Mouse (Mus musculus) kidney, postnatal 36 days (tissue): ENCODE measurements around the gene Magi2.
"Not testable (repeated sequence)": the region's sequence is repeated elsewhere in the genome, so short reads cannot be mapped to it uniquely, and the experiment has no call there.

Experiments
- DNase-seq, 2 experiments: peaks; one replicate each; pipeline ENCODE4 v3.0.0; 2021 to 2022; ENCODE audit warnings: mixed read lengths in 2 of 2

Magi2 gene

DNA sequence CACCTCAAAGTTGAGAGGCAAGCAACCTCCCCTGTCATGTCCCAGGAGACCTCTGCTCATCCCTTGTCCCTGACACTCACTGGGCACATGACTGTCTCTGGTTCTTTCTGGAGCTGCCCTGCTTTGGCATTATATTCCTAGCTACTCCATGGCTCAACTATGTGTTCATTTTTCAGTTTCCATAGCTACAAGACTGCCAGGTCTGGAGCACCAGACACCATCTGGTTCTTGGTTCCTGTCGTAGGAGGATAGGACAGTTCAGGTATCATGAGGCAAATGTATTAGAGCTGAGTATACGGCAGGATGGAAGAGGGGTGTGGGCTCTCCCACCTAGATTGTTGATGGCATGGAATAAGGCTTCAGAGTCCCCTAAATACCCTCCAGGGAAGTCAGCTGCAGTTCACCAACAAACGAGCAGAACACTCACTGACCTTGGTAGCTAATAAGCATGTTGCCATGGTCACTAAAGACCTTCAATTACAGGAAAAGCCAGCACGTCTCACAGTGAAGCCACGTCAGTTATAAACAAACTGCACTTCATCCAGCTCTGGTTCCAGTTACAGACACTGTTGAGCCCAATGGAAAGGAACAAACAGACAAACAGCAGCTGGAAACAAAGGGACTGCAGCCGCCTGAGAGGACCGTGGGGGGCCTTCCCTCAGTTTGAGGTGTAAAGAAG lies 1449.5 kb downstream of the Magi2 start:
- DNase-seq, result peak in 1 of 2 experiments; percentile 12

DNA sequence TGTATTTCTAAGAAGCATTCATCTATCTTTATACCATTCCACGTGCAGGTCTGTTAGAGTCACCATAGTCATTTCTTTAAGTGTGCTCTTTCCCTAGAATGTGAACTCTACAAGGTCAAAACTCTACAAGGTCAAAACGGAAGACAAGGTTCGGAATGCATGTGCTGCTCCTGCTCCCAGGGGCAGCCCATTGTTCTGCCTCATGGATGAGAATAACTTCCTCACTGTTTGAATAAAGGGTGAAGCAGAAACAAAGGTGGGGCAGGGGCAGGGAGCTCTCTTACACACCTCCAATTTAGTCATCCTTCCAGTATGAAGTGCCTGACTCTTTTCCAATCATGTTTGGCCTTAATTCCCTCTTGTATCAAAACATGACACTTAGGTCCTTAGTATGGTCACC lies 1450.4 kb downstream of the Magi2 start:
- DNase-seq, result no peak

DNA sequence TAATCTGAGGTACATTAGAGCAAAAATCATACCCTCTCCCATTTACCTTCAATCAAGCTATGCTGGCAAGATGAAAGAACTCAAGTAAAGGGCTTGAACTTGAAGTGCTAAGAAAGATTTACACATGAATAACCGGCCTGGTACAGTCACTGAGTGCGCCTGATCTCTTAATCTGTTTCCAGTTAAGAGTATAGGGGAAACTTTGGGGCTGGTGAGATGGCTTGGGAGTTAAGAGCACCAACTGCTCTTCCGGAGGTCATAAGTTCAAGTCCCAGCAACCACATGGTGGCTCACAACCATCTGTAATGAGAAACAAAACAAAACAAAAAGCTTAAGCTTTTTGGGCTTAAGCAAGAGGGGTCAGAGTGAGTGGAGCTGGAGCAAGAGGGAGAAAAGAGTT lies 1451.7 kb downstream of the Magi2 start:
- DNase-seq, result no peak

DNA sequence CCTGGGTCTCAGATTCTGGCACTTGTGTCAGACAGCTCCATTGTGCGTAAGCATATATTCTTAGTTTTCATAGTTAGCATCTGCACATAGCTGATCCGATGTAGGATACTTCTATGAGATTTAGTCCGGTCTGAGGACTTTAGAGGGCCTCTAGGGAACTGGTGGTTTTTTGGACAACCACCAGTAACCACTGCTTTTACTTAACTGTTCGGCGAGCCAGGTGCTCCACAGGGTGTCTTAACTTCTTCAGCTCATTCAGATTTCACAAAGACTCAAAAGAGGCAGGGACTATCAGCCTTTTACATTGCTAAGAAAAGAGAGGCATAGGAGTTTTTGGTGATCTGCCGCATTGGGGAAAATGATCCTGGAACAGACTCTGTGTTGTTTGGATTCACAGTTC lies 1453.1 kb downstream of the Magi2 start:
- DNase-seq, result no peak

DNA sequence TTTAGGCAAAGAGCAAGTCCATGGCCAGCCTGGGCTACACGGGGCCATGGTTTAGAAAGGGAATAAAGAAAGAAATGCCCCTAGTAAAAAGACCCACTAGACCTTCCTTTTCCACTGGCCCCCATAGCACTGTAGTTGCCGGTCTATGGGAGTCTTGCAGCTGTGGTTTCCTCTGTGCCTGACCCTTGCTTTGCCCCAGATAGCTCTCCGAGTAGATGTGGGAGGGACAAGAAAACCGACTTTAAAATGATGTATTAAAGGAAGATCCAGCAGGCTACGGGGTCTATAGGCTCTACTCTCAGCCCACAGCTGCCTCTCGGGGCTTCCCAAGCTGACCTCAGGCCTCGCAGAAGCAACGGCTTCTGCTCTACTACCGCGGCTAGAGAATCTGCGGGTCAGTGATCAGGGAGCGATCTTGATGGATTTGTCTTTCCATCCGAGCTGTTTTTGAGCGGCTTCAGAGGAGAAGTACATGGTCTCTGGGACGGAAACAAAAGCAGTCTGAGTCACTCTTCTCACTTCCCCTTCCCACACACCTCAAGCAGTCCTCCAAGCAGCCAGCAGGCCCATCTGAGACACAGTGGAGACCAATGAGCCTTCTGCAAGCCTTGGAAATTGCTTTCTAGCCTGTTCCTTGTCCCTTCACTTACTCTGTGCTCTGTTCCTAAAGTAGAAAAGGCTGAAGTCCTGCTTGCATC lies 1454.1 kb downstream of the Magi2 start:
- peak in 1 of 2 experiments; percentile 9 for DNase-seq

DNA sequence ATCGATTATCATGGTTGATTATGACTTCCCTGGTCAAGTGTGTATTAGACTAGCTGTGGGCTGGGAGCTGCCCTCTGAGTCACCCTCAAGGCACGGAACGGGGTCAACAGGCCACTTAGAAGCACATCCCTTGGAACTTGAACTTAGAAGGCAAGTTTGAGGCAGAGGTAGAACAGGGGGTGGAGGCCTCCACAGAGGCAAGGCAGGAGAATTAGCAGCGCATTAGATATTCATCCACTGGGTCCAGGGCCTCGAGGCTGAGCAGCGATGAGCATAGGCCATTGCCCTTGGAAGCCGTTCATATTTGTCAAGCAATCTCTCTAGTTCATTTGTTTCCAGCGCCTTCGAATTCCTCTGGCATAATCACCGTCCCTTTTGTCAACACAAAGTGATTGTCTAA lies 1454.8 kb downstream of the Magi2 start:
- no peak for DNase-seq

DNA sequence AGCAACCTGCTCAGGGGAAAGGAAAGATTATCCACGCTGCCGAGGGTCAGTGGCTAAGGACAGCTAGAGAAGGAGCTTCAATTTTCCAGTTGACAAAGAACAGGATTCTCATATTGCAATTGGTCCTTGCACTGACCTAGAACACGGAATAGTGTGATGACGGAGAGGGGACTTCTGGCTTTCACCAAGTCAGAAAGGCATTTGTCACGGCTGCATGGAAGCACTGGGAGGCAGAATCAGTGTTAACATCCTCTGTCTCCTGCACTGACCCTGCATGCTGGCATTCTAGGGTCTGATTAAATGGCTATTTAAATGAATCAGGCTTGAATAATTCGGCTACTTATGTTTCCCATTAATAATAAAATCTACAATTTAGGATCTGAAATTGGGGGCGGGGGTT lies 1455.4 kb downstream of the Magi2 start:
- no peak for DNase-seq

DNA sequence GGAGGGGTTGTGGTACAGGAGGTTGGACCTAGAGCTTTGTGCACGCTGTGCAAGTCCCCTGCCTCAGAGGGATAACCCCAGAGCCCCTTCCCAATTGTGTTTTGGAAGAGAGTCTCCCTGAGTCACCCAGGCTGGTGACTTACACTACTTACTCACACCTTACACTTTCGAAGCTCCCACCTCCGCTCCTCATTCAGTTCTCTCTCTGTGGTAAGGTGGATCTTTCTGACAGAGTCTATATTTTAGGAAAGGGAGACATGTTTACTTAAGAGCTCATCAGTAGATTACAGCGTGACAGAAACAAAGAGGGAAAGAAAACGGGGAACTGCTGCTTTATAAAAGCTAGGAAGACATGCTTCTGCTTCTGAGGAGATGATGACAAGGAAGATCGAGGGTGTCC lies 1457.3 kb downstream of the Magi2 start:
- DNase-seq, result no peak

DNA sequence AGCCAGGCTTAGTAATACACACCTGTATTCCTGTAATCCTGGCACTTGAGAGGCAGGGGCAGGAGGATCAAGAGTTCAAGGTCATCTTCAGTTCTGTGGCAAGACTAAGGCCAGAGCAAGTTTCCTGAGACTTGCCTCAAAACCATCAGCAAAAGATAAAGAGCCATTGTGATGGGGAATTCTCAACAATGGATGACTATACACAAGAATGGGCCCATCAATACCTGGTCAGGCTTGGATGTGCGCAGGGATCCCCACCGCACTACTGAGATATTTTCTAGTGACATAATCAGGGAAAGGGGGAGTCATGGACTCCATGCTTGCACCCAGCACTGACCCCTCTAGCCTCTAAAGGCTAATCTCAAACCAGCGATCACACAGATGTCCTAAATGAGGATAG lies 1465.4 kb downstream of the Magi2 start:
- no peak for DNase-seq

DNA sequence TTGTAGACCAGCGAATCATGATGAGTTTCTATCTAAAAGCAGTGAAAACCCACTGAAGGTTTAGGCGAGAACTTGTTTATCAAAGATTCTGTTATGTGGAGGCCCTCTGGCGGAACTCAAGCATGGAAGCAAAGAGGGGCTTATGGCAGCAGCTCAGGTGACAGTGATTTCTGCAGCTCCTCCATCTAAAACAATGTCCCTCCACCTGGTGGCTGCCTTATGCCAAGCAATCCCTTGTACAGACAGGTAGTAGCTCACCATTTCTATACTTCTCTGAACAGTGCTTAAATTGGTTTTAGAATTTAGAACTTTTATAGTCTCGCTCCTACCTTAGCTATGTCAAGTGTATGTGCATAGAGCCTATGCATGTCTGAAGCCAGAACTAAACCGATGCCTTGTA lies 1472.3 kb downstream of the Magi2 start:
- no peak for DNase-seq

DNA sequence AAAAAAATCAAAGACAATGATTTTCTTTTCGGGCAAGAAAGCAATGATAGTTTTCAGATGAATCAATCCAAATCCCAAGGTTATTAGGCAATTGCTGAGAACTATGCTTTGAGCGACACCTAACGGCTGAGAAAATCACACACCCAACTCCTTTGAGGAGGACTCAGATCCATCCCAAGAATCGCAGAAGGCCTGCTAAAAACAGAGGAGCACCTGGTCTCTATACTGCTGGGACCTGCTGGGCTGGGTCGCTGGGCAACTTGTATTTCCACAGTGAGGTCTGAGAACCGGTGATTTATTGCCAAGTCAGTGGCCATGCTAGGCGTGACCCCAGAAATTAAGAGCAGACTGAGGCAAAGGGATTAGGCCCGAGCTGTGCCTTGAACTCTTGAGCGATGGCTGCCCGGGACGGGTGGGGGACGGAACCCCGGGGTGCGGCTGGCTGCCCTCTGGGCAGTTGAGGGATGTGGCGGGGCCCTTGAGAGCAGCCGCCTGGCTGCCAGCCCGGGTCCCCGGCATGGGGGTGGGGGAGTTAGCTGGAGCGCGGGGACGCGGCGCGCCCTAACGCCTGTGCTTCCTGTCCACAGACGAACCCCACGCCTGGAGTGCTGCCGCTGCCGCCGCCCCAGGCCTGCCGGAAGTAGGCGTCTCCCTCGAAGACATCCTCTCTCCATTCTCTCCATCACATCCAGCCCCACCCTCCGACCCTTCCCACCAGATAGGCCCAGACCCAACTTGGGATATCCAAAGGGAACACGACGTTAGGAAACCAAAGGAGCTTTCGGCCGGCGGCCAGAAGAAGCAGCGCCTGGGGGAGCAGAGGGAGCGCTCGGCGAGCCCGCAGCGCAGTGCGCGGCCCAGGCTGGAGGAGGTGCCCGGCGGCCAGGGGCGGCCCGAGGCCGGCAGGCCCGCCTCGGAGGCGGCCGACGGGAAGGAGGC lies 1474.9 kb downstream of the Magi2 start:
- peak; percentile 81 to 87 for DNase-seq

DNA sequence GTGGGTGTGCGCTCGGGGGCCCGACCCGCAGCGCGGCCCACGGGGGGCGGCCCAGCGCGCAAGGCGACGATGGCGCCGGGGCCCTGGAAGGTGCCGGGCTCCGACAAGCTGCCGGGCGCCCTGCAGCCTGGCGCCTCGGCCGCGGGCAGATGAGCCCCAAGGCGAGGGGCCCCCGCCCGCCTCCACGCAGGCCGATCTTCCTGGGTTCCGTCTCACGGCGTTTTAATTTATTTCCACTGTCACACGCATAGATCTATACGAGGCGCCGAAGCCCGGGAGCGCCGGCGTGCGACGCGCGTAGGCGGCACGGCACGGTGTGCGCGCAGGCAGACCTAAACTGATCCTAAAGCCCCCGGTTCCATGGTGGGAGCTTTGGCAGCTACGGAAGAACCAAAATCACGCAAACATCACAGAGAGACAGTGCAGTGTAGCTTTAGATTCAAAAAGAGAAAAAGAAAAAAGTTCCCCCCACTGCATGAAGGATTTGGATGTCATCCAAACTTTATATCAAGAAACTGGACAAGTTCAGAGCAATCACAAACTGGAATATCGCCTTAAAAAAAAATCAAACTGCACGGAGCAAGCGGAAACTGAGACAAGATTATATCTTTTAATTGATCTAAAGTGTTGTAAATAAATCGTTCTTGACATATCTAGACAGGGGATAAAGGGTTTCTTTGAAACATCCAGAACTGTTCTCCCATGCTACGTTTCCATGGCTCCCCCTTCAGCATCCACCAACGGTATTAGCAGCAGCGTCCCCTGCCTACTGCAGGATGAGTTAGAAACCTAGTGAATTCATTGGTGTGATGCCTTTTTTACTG lies 1475.9 kb downstream of the Magi2 start:
- DNase-seq, result peak in 1 of 2 experiments; percentile 12

DNA sequence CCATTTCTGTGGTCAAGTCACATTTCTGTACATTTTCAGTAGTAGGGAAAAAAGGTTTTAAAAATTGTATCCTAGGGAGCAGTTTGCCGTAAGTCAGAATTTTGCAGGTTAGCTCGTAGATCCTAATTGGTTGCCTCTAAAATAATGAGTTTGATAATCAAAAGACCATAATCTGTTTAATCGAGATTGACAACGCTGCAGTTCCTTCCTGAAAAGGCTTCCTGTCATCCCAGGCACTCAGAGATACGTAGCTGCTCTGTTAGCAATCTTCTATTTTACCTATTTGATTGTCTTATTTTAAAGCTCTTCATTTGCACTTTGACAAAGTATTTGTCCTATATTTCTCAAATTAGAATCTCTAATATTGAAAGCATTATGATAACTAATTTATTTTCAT lies 1476.5 kb downstream of the Magi2 start:
- DNase-seq, result no peak

DNA sequence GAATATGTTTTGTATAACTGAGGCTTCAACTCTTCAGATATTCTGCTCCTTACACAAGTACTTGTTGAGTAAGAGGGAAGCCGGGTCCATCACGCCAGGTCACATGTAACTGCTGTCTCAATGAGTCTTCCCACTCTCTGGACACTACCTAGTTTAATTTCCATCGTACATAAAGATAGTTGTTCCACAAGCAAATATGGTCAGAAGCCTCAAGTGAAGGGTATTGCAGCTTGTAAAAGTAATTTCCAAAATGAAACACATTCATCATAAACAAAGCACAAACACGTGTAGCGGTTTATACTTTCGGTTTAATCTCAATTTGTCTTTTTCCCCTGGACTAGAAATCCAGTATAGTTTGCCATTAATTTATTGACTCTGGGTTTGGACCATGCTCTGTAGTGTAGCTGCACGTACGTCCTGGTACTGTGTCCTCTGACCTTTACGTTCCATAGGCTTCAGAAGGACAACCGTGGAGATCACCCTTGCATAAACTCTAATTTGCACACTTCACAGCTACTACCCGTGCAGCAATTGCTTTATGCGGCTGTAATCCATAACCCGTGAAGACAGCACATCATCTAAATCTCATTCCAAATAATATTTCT lies 1477.2 kb downstream of the Magi2 start:
- no peak for DNase-seq

DNA sequence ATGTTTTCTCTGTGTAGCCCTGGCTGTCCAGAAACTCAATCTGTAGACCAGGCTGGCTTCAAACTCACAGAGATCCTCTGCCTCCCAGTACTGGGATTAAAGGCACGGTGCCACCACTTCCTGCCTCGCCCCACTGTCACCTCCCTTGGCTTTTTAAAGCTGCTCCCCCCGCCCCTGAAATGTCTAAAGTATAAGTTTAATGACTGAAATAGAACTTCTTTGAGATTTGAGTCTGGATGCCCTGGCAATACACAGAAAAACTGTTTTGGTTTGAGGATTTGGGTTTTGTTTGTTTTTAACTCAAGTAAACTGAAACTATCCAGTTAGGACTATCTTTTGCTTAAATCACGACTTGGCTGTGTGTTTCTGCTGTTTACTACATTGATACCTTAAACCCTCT lies 1478.0 kb downstream of the Magi2 start:
- no peak for DNase-seq

DNA sequence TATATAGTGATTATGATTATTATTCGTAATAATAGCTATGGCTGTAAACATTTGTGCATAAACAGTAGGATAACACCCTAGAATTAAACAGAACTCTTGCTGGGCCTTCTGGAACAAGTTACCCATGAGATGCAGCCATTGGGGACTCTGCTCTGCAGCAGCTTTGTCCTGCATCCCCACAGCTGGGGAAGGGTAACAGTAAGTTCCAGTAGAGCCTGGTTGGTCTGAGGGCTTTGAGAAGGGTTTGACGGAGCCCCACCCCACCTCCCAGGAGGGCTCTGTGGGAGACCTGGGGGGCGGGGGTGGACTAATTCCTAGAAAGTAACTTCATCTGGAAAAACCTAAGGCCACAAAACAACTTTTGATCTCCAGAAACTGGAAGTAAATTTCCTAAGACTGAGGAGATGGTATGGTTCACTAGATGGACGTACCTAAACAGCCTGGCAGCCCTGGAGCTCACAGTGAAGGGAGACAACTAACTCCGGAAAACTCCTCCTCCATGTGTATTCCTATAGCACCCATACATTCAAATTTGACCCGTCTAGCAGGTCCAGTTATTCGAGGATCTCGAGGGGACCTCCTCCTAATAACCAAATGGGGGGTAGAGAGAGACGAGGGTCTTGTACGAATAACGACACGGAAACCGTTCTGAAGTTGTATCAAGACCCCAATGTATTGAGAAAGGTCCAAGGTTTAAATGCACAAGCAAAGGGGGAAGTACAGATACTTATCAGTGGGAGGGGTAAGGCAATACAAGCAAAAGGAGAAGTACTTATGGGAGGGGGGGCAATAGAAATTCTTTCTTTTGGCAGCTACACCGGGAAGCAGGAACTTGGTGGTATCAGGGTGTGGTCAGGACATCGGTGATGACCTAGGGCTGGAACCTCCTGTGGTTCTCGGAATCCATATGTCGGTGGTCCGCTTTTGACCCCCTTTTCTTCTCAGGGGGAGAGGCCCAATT lies 1479.8 kb downstream of the Magi2 start:
- not testable (repeated sequence) for DNase-seq

DNA sequence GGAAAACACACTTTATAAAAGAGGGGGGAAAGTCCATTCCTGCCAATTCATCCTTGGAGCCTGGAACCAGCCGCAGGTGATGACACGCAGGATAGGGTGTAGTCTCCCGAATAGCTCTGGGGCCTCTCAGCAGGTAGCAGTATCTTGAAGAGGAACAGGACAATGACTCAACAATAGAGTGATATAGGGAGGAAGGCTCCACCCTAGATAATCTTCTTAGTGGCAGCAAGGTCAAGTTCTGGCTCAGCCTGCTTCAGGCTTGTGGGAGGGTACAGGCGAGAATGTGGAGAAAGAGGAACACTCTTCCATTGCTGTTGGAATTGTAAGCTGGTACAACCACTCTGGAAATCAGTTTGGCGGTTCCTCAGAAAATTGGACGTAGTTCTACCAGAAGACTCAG lies 1484.0 kb downstream of the Magi2 start:
- not testable (repeated sequence) for DNase-seq

DNA sequence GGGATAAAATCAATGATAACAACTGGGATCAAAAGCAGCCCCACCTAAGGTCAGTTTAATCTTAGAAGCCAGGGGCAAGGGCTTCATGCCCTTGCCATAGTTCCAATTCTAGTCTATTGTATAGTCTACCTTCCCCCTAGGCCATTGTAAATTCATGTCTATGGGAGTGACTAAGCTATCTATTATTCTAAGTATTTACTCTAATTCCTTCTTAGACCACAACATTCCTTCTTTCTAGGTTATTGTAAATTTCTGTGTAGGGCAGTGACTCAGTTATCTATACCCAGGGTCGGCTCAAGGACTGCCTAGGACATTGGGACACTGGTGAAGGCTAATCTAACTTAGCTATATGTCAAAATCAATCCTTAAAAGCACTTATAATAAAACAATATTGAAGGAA lies 1487.8 kb downstream of the Magi2 start:
- DNase-seq, result not testable (repeated sequence)

DNA sequence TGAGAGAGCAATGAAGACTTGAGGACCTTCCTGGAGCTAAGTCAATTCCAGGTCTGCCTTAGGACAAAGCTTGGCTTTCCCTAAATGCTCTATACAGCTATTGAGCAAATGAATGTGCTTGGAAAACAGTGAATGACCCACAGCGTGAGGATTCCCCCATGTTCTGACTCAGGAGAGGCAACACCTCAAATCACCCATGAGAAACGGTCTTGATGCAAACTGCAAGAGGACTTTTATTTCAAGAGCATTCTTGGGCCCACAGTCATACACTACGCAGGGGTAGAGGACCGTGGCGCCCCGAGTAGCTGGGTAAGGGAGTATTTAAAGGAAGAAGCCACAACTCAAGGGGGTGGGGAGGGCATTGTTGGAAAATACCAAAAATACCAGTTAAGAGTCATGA lies 1489.1 kb downstream of the Magi2 start:
- DNase-seq, result not testable (repeated sequence)

DNA sequence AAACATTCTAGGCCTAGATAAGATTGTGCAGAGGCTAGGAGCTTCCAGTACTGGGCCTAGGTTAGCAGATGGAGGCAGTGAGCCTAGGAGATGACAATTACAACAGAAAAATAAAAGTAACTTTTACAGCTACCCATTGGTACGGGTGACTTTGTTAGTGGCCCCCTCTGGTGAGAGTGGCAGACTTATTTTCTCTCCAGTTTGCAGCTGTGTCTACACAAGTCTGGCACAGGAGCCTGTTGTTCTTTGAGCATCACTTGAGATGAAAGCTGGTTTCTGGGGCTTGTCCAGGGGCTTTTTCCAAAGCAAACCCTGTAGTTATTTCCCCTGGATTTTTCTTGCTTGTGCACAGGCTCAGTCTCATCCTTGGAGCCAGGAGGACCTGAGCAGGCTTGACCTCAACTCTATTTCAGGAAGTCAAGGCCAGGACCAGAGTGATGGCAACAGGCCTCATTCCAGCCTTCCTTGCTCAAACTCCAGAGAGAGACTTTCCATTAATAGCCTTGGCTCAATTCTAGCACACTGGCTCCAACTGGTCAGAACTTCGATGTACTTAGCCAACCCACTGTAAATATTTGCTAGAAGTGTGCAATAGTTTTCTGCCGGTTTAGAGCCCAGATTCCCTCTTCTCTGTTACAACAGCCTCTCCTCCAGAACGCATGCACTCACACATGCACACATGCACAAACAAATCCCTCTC lies 1493.5 kb downstream of the Magi2 start:
- DNase-seq, result no peak
